Mouse (Mus musculus) limb, embryonic 14.5 days (tissue): Measurements from ENCODE around the gene Pwwp2a. TPM values are rescaled to one million over a fixed set of nuclear protein-coding genes. Genes with fewer than 3 reads are reported as not detected.

Experiments used
- ATAC-seq: fragments of 200-750 bp; cut with Nextera tagmentation; 2 replicates; pipeline ENCODE4 v1.8.0; 2017; ENCODE audit warnings: low read depth, moderate number of reproducible peaks, moderate TSS enrichment; ENCODE audit not compliant: low FRiP score
- DNase-seq: peaks from one replicate; pipeline ENCODE4 v3.0.0-alpha.2; 2015; ENCODE audit warnings: low spot score
- H3K27ac ChIP-seq: fragments of 300-500 bp; sonication (generic); replicated peaks from 2 replicates; pipeline ENCODE4 v1.5.1; 2014; ENCODE audit warnings: low read depth, mild to moderate bottlenecking, low read length, moderate library complexity, mixed read lengths
- H3K27me3 ChIP-seq: fragments of 300-500 bp; sonication (generic); 2 replicates; pipeline ENCODE4 v1.6.1; 2014; ENCODE audit warnings: low read length, mixed read lengths; ENCODE audit not compliant: control insufficient read depth, insufficient read depth
- H3K36me3 ChIP-seq: fragments of 300-500 bp; sonication (generic); 2 replicates; pipeline ENCODE4 v1.6.1; 2014; ENCODE audit warnings: mild to moderate bottlenecking, low read length, moderate library complexity, mixed read lengths; ENCODE audit not compliant: control insufficient read depth, insufficient read depth
- H3K4me1 ChIP-seq: fragments of 300-500 bp; sonication (generic); 2 replicates; pipeline ENCODE4 v1.6.1; 2014; ENCODE audit warnings: antibody characterized with exemption, low read length, mixed read lengths; ENCODE audit not compliant: control insufficient read depth, insufficient read depth
- H3K4me2 ChIP-seq: fragments of 300-500 bp; sonication (generic); replicated peaks from 2 replicates; pipeline ENCODE4 v1.6.1; 2014; ENCODE audit warnings: low read depth, mild to moderate bottlenecking, low read length, moderate library complexity; ENCODE audit not compliant: severe bottlenecking
- H3K4me3 ChIP-seq: fragments of 300-500 bp; sonication (generic); replicated peaks from 2 replicates; pipeline ENCODE4 v1.5.1; 2014; ENCODE audit warnings: low read length
- H3K9ac ChIP-seq: fragments of 300-500 bp; sonication (generic); 2 replicates; pipeline ENCODE4 v1.6.1; 2014; ENCODE audit warnings: mild to moderate bottlenecking, low read depth, low read length, moderate library complexity; ENCODE audit not compliant: severe bottlenecking
- H3K9me3 ChIP-seq: fragments of 300-500 bp; sonication (generic); 2 replicates; pipeline ENCODE4 v1.6.1; 2016; ENCODE audit warnings: low read length; ENCODE audit not compliant: control insufficient read depth
- POLR2A ChIP-seq: fragments of 200-500 bp; IDR thresholded peaks from 2 replicates; pipeline ENCODE4 v1.8.0; 2012; ENCODE audit warnings: inconsistent platforms, mild to moderate bottlenecking, moderate library complexity, borderline replicate concordance; ENCODE audit not compliant: insufficient read depth, insufficient read length; ENCODE audit errors: extremely low read depth
- WGBS: fragments of 180-500 bp; shearing (Covaris S2); extraction: QIAGEN DNeasy Blood & Tissue Kit; methylation state at CpG from one replicate; pipeline ENCODE4 v1.1.7; 2014; 5-methylcytosine and 5-hydroxymethylcytosine counted together
- polyA plus RNA-seq, 2 experiments: library from polyadenylated mRNA; depleted of rRNA in 1 of 2; stranded (reverse) in 1 of 2; unstranded in 1 of 2; fragments of >200 nt; fragmentation: Nextera tagmentation in 1 of 2; extraction: Ambion mirVana in 1 of 2; gene quantifications; 2 replicates each; pipeline versions ENCODE4 v1.2.1 to v1.2.3; 2012 to 2014

The Pwwp2a gene
- polyA plus RNA-seq, 2 experiments: 29.4 to 37.7 TPM

GRCm38 (mm10) chr11:43667038-43667745 lies 14.6 kb upstream of the Pwwp2a start:
- WGBS: 65% methylated on average over 19 of the region's 19 CpGs
- no peak overlapping the region for H3K9ac ChIP-seq
- peak overlapping the region; percentile 1; the same call in 1 of the 2 replicates for H3K27ac ChIP-seq
- no peak overlapping the region for H3K4me3 ChIP-seq
- DNase-seq (no peak), ATAC-seq (no peak)
- H3K4me2 ChIP-seq: no peak overlapping the region
- no peaks in the 10 kb centered on the region for H3K36me3 ChIP-seq
- no peak for TF ChIP-seq POLR2A
- no peaks in the 10 kb centered on the region for H3K4me1 ChIP-seq
- no peaks in the 10 kb centered on the region for H3K27me3 ChIP-seq
- H3K9me3 ChIP-seq: no peaks in the 10 kb centered on the region

- WGBS: 2% methylated on average over 21 of the region's 72 CpGs
- Histone ChIP-seq H3K9ac (peak overlapping the region; percentile 98), H3K4me2 (peak overlapping the region; percentile 66), H3K27ac (peak overlapping the region; percentile 90), H3K4me1 (peaks cover 10% of the 10 kb centered on the region), H3K36me3 (peaks cover 18% of the 10 kb centered on the region), H3K9me3 (no peaks in the 10 kb centered on the region), H3K27me3 (no peaks in the 10 kb centered on the region), H3K4me3 (peak overlapping the region; percentile 89)
- ATAC-seq (0 out of 2 replicates have a peak, but pooled peaks have one; percentile 12), DNase-seq (peak; percentile 53)
- TF ChIP-seq POLR2A: 0 out of 2 replicates have a peak, but pooled peaks have one; percentile 40
Observed at GRCm38 (mm10) chr11:43682415-43683217, 818 bp downstream of the Pwwp2a start.

GRCm38 (mm10) chr11:43688850-43689249 lies 7.1 kb downstream of the Pwwp2a start:
- no peak overlapping the region for H3K4me2 ChIP-seq
- no peak for DNase-seq
- no peaks in the 10 kb centered on the region for H3K27me3 ChIP-seq
- no peaks in the 10 kb centered on the region for H3K9me3 ChIP-seq
- no peak for ATAC-seq
- peaks cover 57% of the 10 kb centered on the region for H3K36me3 ChIP-seq
- H3K9ac ChIP-seq: no peak overlapping the region
- H3K27ac ChIP-seq: no peak overlapping the region
- no peaks in the 10 kb centered on the region for H3K4me1 ChIP-seq
- WGBS: 89% methylated on average over 1 of the region's 1 CpGs
- H3K4me3 ChIP-seq: no peak overlapping the region
- TF ChIP-seq POLR2A: no peak

- H3K9me3 ChIP-seq: no peaks in the 10 kb centered on the region
- H3K27me3 ChIP-seq: no peaks in the 10 kb centered on the region
- H3K27ac ChIP-seq: no peak overlapping the region
- no peak for TF ChIP-seq POLR2A
- no peak for ATAC-seq
- H3K4me2 ChIP-seq: no peak overlapping the region
- WGBS: 90% methylated on average over 4 of the region's 4 CpGs
- H3K4me3 ChIP-seq: no peak overlapping the region
- H3K36me3 ChIP-seq: peaks cover 51% of the 10 kb centered on the region
- DNase-seq: no peak
- H3K9ac ChIP-seq: no peak overlapping the region
- no peaks in the 10 kb centered on the region for H3K4me1 ChIP-seq
Observed at GRCm38 (mm10) chr11:43696623-43697022, 14.8 kb downstream of the Pwwp2a start.

GRCm38 (mm10) chr11:43698621-43699020 lies 16.8 kb downstream of the Pwwp2a start:
- no peak for TF ChIP-seq POLR2A
- no peak overlapping the region for H3K4me3 ChIP-seq
- peaks cover 38% of the 10 kb centered on the region for H3K36me3 ChIP-seq
- 73% methylated on average over 5 of the region's 5 CpGs for WGBS
- no peak overlapping the region for H3K4me2 ChIP-seq
- ATAC-seq (no peak), DNase-seq (no peak)
- H3K9me3 ChIP-seq: no peaks in the 10 kb centered on the region
- H3K9ac ChIP-seq: no peak overlapping the region
- H3K4me1 ChIP-seq: no peaks in the 10 kb centered on the region
- no peak overlapping the region for H3K27ac ChIP-seq
- H3K27me3 ChIP-seq: no peaks in the 10 kb centered on the region
